Mouse (Mus musculus) ES-CJ7 (cell line): ENCODE results near the gene Sos2.

Source experiments
- DNase-seq: peaks from one replicate; pipeline ENCODE4 v3.0.0; 2011; ENCODE audit warnings: low read depth, low spot score

Gene Sos2

GRCm38 (mm10) chr12:69681566-69682061 is at the start of gene Sos2:
TSS of gene Sos2 (minus strand) at chr12:69681852.
- no peak for DNase-seq

- peak; percentile 6 for DNase-seq
These were observed 48.7 kb upstream of the Sos2 start for GRCm38 (mm10) chr12:69730306-69730705.

GRCm38 (mm10) chr12:69729246-69729645 is 47.6 kb upstream of the Sos2 start:
- peak; percentile 50 for DNase-seq

- DNase-seq = peak; percentile 95
These were observed 43.2 kb upstream of the Sos2 start, which contains the start of the genes L2hgdh and Atp5s for GRCm38 (mm10) chr12:69724711-69725460. TSS of gene L2hgdh (minus strand) at chr12:69724873. TSS of gene Atp5s (plus strand) at chr12:69724950.

- peak; percentile 27 for DNase-seq
These were observed 42.5 kb upstream of the Sos2 start for GRCm38 (mm10) chr12:69724018-69724710.

- DNase-seq = peak; percentile 34
These were observed 41.7 kb upstream of the Sos2 start for GRCm38 (mm10) chr12:69723376-69723775.

- DNase-seq = no peak
These were observed 41.2 kb upstream of the Sos2 start for GRCm38 (mm10) chr12:69722857-69723256.

GRCm38 (mm10) chr12:69713628-69714027 is 32.0 kb upstream of the Sos2 start:
- DNase-seq = no peak

- DNase-seq = no peak
These were observed 23.3 kb upstream of the Sos2 start for GRCm38 (mm10) chr12:69704799-69705458.

GRCm38 (mm10) chr12:69698352-69698751 is 16.7 kb upstream of the Sos2 start:
- no peak for DNase-seq

GRCm38 (mm10) chr12:69696746-69697145 is 15.1 kb upstream of the Sos2 start:
- peak; percentile 44 for DNase-seq

- peak; percentile 63 for DNase-seq
These were observed 11.8 kb upstream of the Sos2 start for GRCm38 (mm10) chr12:69693471-69693870.

GRCm38 (mm10) chr12:69690714-69691113 is 9.1 kb upstream of the Sos2 start:
- DNase-seq = no peak

GRCm38 (mm10) chr12:69689094-69689493 is 7.4 kb upstream of the Sos2 start:
- no peak for DNase-seq

- no peak for DNase-seq
These were observed 6.7 kb upstream of the Sos2 start for GRCm38 (mm10) chr12:69688368-69688767.

- DNase-seq = no peak
These were observed 1.9 kb upstream of the Sos2 start for GRCm38 (mm10) chr12:69683537-69683936.

GRCm38 (mm10) chr12:69682788-69683419 is 1.3 kb upstream of the Sos2 start:
- DNase-seq = no peak

- peak; percentile 66 for DNase-seq
These were observed 574 bp upstream of the Sos2 start for GRCm38 (mm10) chr12:69682065-69682787.

- peak; percentile 16 for DNase-seq
These were observed 752 bp downstream of the Sos2 start for GRCm38 (mm10) chr12:69680635-69681565.

GRCm38 (mm10) chr12:69676157-69676556 is 5.5 kb downstream of the Sos2 start:
- no peak for DNase-seq
